Mouse (Mus musculus): Measurements from ENCODE around the gene C1s2.
A peak's percentile ranks its signal among the peaks of the same experiment; 100 is the strongest.
"Not testable (repeated sequence)": the region's sequence is repeated elsewhere in the genome, so short reads cannot be mapped to it uniquely, and the experiment has no call there.

The C1s2 gene

GRCm38 (mm10) chr6:124640041-124640440 lies 4.2 kb upstream of the C1s2 start:
- DNase-seq (ENCODE audit: low read depth, low spot score), result peak; percentile 13

GRCm38 (mm10) chr6:124636858-124637460 lies 1.1 kb upstream of the C1s2 start:
- peak; percentile 30 for DNase-seq (ENCODE audit: low read depth, low spot score)

GRCm38 (mm10) chr6:124630763-124631162 lies 5.1 kb downstream of the C1s2 start:
- no peak for DNase-seq (ENCODE audit: low read depth, low spot score)

- not testable (repeated sequence) for DNase-seq (ENCODE audit: low read depth, low spot score)
Observed at GRCm38 (mm10) chr6:124626184-124626583, 9.7 kb downstream of the C1s2 start.

- no peak for DNase-seq (ENCODE audit: low read depth, low spot score)
Observed at GRCm38 (mm10) chr6:124625612-124626011, 10.3 kb downstream of the C1s2 start.

GRCm38 (mm10) chr6:124602031-124602430 lies 33.9 kb downstream of the C1s2 start:
- DNase-seq (ENCODE audit: low read depth, low spot score), result no peak

- no peak for DNase-seq (ENCODE audit: low read depth, low spot score)
Observed at GRCm38 (mm10) chr6:124593121-124593520, 42.8 kb downstream of the C1s2 start.

GRCm38 (mm10) chr6:124592186-124592700 lies 43.6 kb downstream of the C1s2 start:
- no peak for DNase-seq (ENCODE audit: low read depth, low spot score)

GRCm38 (mm10) chr6:124588771-124589170 lies 47.1 kb downstream of the C1s2 start:
- DNase-seq (ENCODE audit: low read depth, low spot score), result no peak

- DNase-seq (ENCODE audit: low read depth, low spot score), result no peak
Observed at GRCm38 (mm10) chr6:124586266-124586665, 49.6 kb downstream of the C1s2 start.

GRCm38 (mm10) chr6:124585761-124586160 lies 50.1 kb downstream of the C1s2 start:
- DNase-seq (ENCODE audit: low read depth, low spot score), result no peak

GRCm38 (mm10) chr6:124584935-124585334 lies 51.0 kb downstream of the C1s2 start:
- DNase-seq (ENCODE audit: low read depth, low spot score), result no peak

GRCm38 (mm10) chr6:124582231-124582630 lies 53.7 kb downstream of the C1s2 start:
- no peak for DNase-seq (ENCODE audit: low read depth, low spot score)

GRCm38 (mm10) chr6:124580155-124580554 lies 55.7 kb downstream of the C1s2 start:
- DNase-seq (ENCODE audit: low read depth, low spot score), result not testable (repeated sequence)

GRCm38 (mm10) chr6:124575155-124575678 lies 60.7 kb downstream of the C1s2 start:
- not testable (repeated sequence) for DNase-seq (ENCODE audit: low read depth, low spot score)

Measured in A20 (cell line).